Mouse (Mus musculus): Measurements from ENCODE around the gene Phb2. TPM values are rescaled to one million over a fixed set of nuclear protein-coding genes. Genes with fewer than 3 reads are reported as not detected.

Phb2 gene
- total and polyA plus RNA-seq, 3 experiments, result 309 to 815 (median 706) TPM

DNA sequence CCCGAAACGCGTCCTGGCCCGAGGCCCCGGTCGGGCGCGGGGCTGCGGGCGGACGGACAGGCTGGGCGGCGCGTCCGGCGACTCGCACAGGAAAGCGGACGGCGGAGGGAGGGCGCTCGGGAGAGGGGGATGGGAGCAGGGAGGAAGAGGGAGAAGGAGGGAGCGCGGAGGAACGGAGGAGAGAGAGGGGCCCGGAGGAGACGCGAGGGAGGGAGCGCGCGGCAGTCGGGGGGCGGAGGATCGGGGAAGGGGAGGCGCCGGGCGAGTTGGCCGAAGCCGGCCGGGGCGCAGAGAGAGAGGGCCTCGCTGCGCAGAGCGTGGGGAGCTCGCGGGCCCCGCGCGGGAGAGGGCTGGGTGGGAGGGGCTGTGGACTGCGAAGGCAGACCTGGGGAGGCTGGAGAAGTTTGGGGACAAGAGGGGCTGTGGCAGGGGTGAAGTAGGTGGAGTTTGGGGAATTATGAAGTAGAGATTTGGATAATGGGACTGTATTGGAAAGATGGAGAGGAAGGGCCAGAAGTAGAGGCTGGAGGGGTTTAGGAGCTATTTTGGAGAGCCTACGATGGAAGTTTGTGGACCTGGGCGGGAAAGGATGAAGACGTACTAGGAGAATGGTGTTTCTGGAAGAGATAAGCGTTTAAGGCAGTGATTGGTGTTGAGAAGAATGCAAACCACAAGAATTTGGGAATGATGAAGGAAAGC, 44.7 kb downstream of the Phb2 start:
- DNase-seq (ENCODE audit: low read depth, low spot score), result peak; percentile 64
- H3K27ac ChIP-seq (ENCODE audit: control insufficient read depth, low read depth, low read length), result peak overlapping the region; percentile 38
- H3K4me1 ChIP-seq (ENCODE audit: control insufficient read depth in 1 of 2, insufficient read depth in 2 of 2, low read length in 2 of 2), result peaks cover 2 to 32% of the 10 kb centered on the region in 2 experiments; a peak in 3 of 4 replicates
- no peaks in the 10 kb centered on the region for H3K27me3 ChIP-seq (ENCODE audit: control insufficient read depth in 1 of 2, insufficient read depth in 2 of 2, low read length in 2 of 2)
- H3K9me3 ChIP-seq (replicated peaks; ENCODE audit: insufficient read depth, low read length), result no peaks in the 10 kb centered on the region
- H3K79me2 ChIP-seq (ENCODE audit: control insufficient read depth, insufficient read depth, low read length, poor library complexity), result peaks cover 14% of the 10 kb centered on the region
- H3K9ac ChIP-seq (ENCODE audit: control insufficient read depth, low read depth, low read length, poor library complexity, severe bottlenecking), result peak overlapping the region; percentile 91
- peak overlapping the region; percentile 62 to 67 for H3K4me3 ChIP-seq (ENCODE audit: control insufficient read depth in 1 of 2, insufficient read depth in 1 of 2, low read depth in 2 of 2, low read length in 2 of 2)
- H3K36me3 ChIP-seq (ENCODE audit: control insufficient read depth in 1 of 2, insufficient read depth in 2 of 2, low read length in 2 of 2), result peaks cover 0 to 2% of the 10 kb centered on the region in 2 experiments; a peak in 1 of 4 replicates
- peak; percentile 12; the same call in 1 of the 2 replicates for TF ChIP-seq GATA1 (IDR thresholded peaks at IDR 0.05; ENCODE audit: low read depth, low read length)
- TF ChIP-seq ETS1 (IDR thresholded peaks at IDR 0.05; ENCODE audit: low read depth, low read length), result no peak
- TF ChIP-seq RCOR1 (IDR thresholded peaks at IDR 0.05; ENCODE audit: low read depth, low read length), result no peak
- TF ChIP-seq UBTF (IDR thresholded peaks at IDR 0.05; ENCODE audit: borderline replicate concordance, insufficient read depth, low read depth, low read length), result 0 out of 2 replicates have a peak, but pooled peaks have one; percentile 36
- no peak for TF ChIP-seq MYB (IDR thresholded peaks at IDR 0.05; ENCODE audit: low read depth, low read length)
- 0 out of 2 replicates have a peak, but pooled peaks have one; percentile 38 for TF ChIP-seq MXI1 (IDR thresholded peaks at IDR 0.05; ENCODE audit: low read depth, low read length)
- peak; percentile 53; the same call in 1 of the 2 replicates for TF ChIP-seq HCFC1 (IDR thresholded peaks at IDR 0.05; ENCODE audit: low read depth, low read length)
- no peak for TF ChIP-seq CTCF (IDR thresholded peaks at IDR 0.05 in 2 of 3, conservative IDR thresholded peaks at IDR 0.05 in 1 of 3; ENCODE audit: control insufficient read depth in 1 of 3, insufficient read depth in 1 of 3, low read depth in 2 of 3, low read length in 3 of 3, poor library complexity in 1 of 3, severe bottlenecking in 1 of 3)
- no peak for TF ChIP-seq MEF2A (IDR thresholded peaks at IDR 0.05; ENCODE audit: extremely low read depth, insufficient replicate concordance, low read depth, low read length, poor library complexity, severe bottlenecking)
- no peak for TF ChIP-seq POLR2AphosphoS5 (IDR thresholded peaks at IDR 0.05; ENCODE audit: borderline replicate concordance, low read depth, low read length)
- no peak for TF ChIP-seq TBP (IDR thresholded peaks at IDR 0.05; ENCODE audit: low read depth, low read length)
- no peak for TF ChIP-seq SMC3 (IDR thresholded peaks at IDR 0.05; ENCODE audit: low read depth, low read length)
- TF ChIP-seq MYC (IDR thresholded peaks at IDR 0.05; ENCODE audit: low read depth, low read length), result no peak
- TF ChIP-seq MAFK (IDR thresholded peaks at IDR 0.05; ENCODE audit: borderline replicate concordance, low read depth, low read length), result no peak
- TF ChIP-seq JUND (IDR thresholded peaks at IDR 0.05; ENCODE audit: low read depth, low read length), result no peak
- TF ChIP-seq EP300 (IDR thresholded peaks at IDR 0.05; ENCODE audit: low read depth in 1 of 2, low read length in 2 of 2), result no peak
- no peak for TF ChIP-seq NRF1 (IDR thresholded peaks at IDR 0.05; ENCODE audit: insufficient read depth, low read depth, low read length, poor library complexity, severe bottlenecking)
- TF ChIP-seq ZKSCAN1 (IDR thresholded peaks at IDR 0.05; ENCODE audit: low read depth, low read length), result no peak
- TF ChIP-seq BHLHE40 (IDR thresholded peaks at IDR 0.05; ENCODE audit: borderline replicate concordance, low read depth, low read length), result no peak
- no peak for TF ChIP-seq TAL1 (IDR thresholded peaks at IDR 0.05; ENCODE audit: low read length)
- TF ChIP-seq MAX (IDR thresholded peaks at IDR 0.05; ENCODE audit: low read length), result no peak
- no peak for TF ChIP-seq POLR2AphosphoS2 (IDR thresholded peaks at IDR 0.05; ENCODE audit: low read length)
- no peak for TF ChIP-seq CHD1 (IDR thresholded peaks at IDR 0.05; ENCODE audit: low read depth, low read length)
- no peak for TF ChIP-seq RAD21 (IDR thresholded peaks at IDR 0.05; ENCODE audit: low read depth, low read length)
- 0 out of 2 replicates have a peak, but pooled peaks have one; percentile 25 for TF ChIP-seq TCF12 (IDR thresholded peaks at IDR 0.05; ENCODE audit: low read depth, low read length)
- no peak; the same call in 1 of the 2 replicates for TF ChIP-seq NELFE (IDR thresholded peaks at IDR 0.05; ENCODE audit: low read depth, low read length)
- no peak for TF ChIP-seq KAT2A (conservative IDR thresholded peaks at IDR 0.05; ENCODE audit: low read depth, low read length)
- no peak for TF ChIP-seq USF2 (IDR thresholded peaks at IDR 0.05; ENCODE audit: borderline replicate concordance in 1 of 2, insufficient read depth in 1 of 2, low read depth in 1 of 2, low read length in 2 of 2)
- TF ChIP-seq POLR2A (IDR thresholded peaks at IDR 0.05; ENCODE audit: control insufficient read depth in 1 of 2, insufficient read depth in 1 of 2, low read depth in 1 of 2, low read length in 2 of 2, poor library complexity in 1 of 2), result peak; percentile 22 to 47; a peak in 2 of 4 replicates
- no peak for TF ChIP-seq CHD2 (IDR thresholded peaks at IDR 0.05; ENCODE audit: low read length)
- 0 out of 2 replicates have a peak, but pooled peaks have one; percentile 34 for TF ChIP-seq SIN3A (IDR thresholded peaks at IDR 0.05; ENCODE audit: low read length)
- TF ChIP-seq GABPA (IDR thresholded peaks at IDR 0.05; ENCODE audit: low read depth, low read length), result no peak
- peak; percentile 91 for TF ChIP-seq MAZ (IDR thresholded peaks at IDR 0.05; ENCODE audit: low read depth, low read length)
- no peak for TF ChIP-seq E2F4 (IDR thresholded peaks at IDR 0.05; ENCODE audit: borderline replicate concordance, low read depth, low read length)
- TF ChIP-seq ZC3H11A (IDR thresholded peaks at IDR 0.05; ENCODE audit: low read depth, low read length), result no peak
- TF ChIP-seq ELF1 (IDR thresholded peaks at IDR 0.05; ENCODE audit: low read depth, low read length), result no peak
